Mouse (Mus musculus): ENCODE results near the gene Ndufb5. TPM values are rescaled to one million over a fixed set of nuclear protein-coding genes. Genes with fewer than 3 reads are reported as not detected.
"Not testable (repeated sequence)": the region's sequence is repeated elsewhere in the genome, so short reads cannot be mapped to it uniquely, and the experiment has no call there.

The Ndufb5 gene
- polyA plus RNA-seq, 1 experiment from 2014 or later = 331 TPM

DNA sequence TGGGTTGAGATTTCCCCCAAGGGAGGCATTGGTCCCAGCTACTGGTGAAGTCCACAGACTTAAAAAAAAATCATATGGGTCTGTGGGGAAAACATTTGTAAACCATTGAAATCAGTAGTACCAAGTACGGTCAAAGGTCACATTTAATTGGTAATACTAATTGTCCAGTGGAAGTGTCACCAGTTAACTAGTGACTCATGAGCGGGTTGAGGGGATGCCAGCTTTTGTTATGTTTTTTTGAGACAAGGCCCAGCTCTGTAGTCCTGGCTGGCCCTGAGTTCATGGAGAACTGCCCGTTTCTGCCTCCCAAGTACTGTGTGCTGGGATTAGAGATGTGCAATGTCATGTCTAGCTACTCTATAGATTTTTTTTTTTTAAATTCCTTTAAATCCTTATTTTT, 23.1 kb upstream of the Ndufb5 start:
- no peak for DNase-seq (ENCODE audit: low spot score)
- 83% methylated on average over 3 of the region's 3 CpGs for WGBS

DNA sequence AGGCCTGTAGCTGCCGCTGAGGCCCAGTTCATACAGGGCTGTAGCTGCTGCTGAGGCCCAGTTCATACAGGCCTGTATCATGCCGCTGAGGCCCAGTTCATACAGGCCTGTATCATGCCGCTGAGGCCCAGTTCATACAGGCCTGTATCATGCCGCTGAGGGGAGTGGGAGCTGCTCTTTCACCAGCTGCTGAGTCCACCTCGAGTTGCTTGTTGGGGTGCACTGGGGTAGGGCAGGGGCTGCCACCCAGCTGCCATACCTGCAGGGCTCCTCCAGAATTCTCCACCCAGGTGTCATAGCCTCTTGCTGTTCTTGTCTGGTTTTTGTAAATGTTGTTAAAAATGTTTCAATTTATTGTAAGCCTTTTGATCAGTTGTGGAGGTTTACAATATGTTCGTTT, 19.4 kb upstream of the Ndufb5 start:
- not testable (repeated sequence) for H3K4me2 ChIP-seq (ENCODE audit: low read depth, low read length); H3K4me1 ChIP-seq (ENCODE audit: control insufficient read depth, insufficient read depth, low read length); H3K9ac ChIP-seq (ENCODE audit: low read depth, low read length); H3K27me3 ChIP-seq (replicated peaks; ENCODE audit: control insufficient read depth, insufficient read depth, low read length); H3K27ac ChIP-seq (replicated peaks; ENCODE audit: low read depth, low read length); H3K9me3 ChIP-seq (ENCODE audit: control insufficient read depth, low read length); ATAC-seq (ENCODE audit: low read depth); DNase-seq (ENCODE audit: low spot score); H3K4me3 ChIP-seq (ENCODE audit: low read depth, low read length)
- WGBS = 94% methylated on average over 5 of the region's 6 CpGs
- H3K36me3 ChIP-seq (ENCODE audit: control insufficient read depth, insufficient read depth, low read length) = peaks cover 96% of the 10 kb centered on the region

More for the DNA sequence above, 23.1 kb upstream of the Ndufb5 start:
- no peak for ATAC-seq (ENCODE audit: low read depth)
- H3K27ac ChIP-seq (replicated peaks; ENCODE audit: low read depth, low read length) = no peak overlapping the region
- H3K9ac ChIP-seq (ENCODE audit: low read depth, low read length) = no peak overlapping the region
- no peaks in the 10 kb centered on the region for H3K27me3 ChIP-seq (replicated peaks; ENCODE audit: control insufficient read depth, insufficient read depth, low read length)
- H3K4me2 ChIP-seq (ENCODE audit: low read depth, low read length) = no peak overlapping the region
- H3K4me1 ChIP-seq (ENCODE audit: control insufficient read depth, insufficient read depth, low read length) = peaks cover 5% of the 10 kb centered on the region; the same call in 1 of the 2 replicates
- peaks cover 69% of the 10 kb centered on the region for H3K36me3 ChIP-seq (ENCODE audit: control insufficient read depth, insufficient read depth, low read length)
- H3K4me3 ChIP-seq (ENCODE audit: low read depth, low read length) = no peak overlapping the region
- H3K9me3 ChIP-seq (ENCODE audit: control insufficient read depth, low read length) = no peaks in the 10 kb centered on the region

DNA sequence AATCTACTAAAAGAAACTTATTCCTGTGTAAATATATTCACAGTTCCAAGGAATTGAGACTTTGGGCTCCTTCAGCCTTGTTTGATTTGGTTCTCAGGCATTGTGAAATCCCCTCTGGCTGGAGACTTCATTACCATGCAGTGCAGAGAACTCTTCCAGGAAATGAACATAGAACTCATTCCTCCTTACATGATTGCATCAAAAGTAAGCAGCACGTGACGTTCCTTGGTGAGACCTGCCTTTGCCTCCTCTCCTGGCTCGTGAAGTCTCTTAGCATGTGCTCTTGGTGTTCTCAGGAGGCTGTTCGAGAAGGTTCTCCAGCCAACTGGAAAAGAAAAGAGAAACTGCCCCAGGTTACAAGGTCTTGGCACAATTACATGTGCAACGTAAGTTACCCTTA, 18.5 kb upstream of the Ndufb5 start:
- H3K27ac ChIP-seq (replicated peaks; ENCODE audit: low read depth, low read length) = no peak overlapping the region
- no peak overlapping the region for H3K9ac ChIP-seq (ENCODE audit: low read depth, low read length)
- peaks cover 96% of the 10 kb centered on the region for H3K36me3 ChIP-seq (ENCODE audit: control insufficient read depth, insufficient read depth, low read length)
- no peak for ATAC-seq (ENCODE audit: low read depth)
- H3K4me1 ChIP-seq (ENCODE audit: control insufficient read depth, insufficient read depth, low read length) = no peaks in the 10 kb centered on the region
- H3K9me3 ChIP-seq (ENCODE audit: control insufficient read depth, low read length) = no peaks in the 10 kb centered on the region
- H3K4me2 ChIP-seq (ENCODE audit: low read depth, low read length) = no peak overlapping the region
- WGBS = 94% methylated on average over 5 of the region's 5 CpGs
- H3K4me3 ChIP-seq (ENCODE audit: low read depth, low read length) = no peak overlapping the region
- no peaks in the 10 kb centered on the region for H3K27me3 ChIP-seq (replicated peaks; ENCODE audit: control insufficient read depth, insufficient read depth, low read length)
- no peak for DNase-seq (ENCODE audit: low spot score)

DNA sequence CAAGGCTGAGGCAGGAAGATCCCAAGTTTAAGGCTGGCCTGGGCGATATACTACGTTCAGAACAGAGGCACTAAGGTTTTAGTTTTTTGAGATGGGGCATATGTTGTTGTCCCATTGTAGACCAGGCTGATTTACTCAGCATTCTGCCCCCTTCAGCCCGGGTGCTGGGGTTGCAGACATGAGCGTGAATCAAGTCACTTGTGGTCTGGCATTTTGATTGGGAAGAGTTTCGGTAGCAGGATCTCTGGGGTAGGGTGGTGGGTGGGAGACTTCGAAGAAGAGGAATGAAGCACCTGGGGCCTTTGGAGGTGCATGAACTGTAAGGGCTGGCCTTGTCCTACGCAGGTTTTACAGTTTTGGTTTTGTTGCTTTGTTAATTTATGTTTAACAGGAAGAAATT, 12.6 kb upstream of the Ndufb5 start:
- Histone ChIP-seq H3K27me3 (replicated peaks; ENCODE audit: control insufficient read depth, insufficient read depth, low read length) (no peaks in the 10 kb centered on the region), H3K4me2 (ENCODE audit: low read depth, low read length) (no peak overlapping the region), H3K9me3 (ENCODE audit: control insufficient read depth, low read length) (no peaks in the 10 kb centered on the region), H3K4me1 (ENCODE audit: control insufficient read depth, insufficient read depth, low read length) (no peaks in the 10 kb centered on the region), H3K36me3 (ENCODE audit: control insufficient read depth, insufficient read depth, low read length) (peaks cover 95% of the 10 kb centered on the region), H3K4me3 (ENCODE audit: low read depth, low read length) (no peak overlapping the region), H3K9ac (ENCODE audit: low read depth, low read length) (no peak overlapping the region), H3K27ac (replicated peaks; ENCODE audit: low read depth, low read length) (no peak overlapping the region)
- no peak for DNase-seq (ENCODE audit: low spot score)
- ATAC-seq (ENCODE audit: low read depth) = no peak
- WGBS = 94% methylated on average over 7 of the region's 7 CpGs

DNA sequence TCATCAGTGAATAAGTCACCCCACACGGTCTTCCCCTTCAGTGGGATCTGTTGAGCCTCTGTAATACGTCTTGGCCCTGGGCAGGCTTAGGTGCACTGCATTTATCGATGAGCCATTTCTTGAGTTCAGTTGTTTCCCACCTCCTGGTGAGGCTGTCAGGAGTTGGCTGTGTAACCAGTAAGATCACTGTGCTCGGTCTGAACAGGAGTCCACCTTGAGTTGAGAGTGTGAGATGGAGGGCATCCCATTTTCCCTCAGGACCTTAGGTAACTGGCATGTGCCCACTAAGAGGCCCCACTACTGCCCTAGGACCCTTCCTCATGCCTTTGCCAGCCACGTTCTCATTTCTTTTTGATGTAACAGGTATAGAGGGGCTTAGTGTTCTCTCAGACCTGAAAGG, 10.8 kb upstream of the Ndufb5 start:
- H3K27me3 ChIP-seq (replicated peaks; ENCODE audit: control insufficient read depth, insufficient read depth, low read length) = no peaks in the 10 kb centered on the region
- no peak overlapping the region for H3K4me3 ChIP-seq (ENCODE audit: low read depth, low read length)
- H3K9me3 ChIP-seq (ENCODE audit: control insufficient read depth, low read length) = no peaks in the 10 kb centered on the region
- no peak overlapping the region for H3K9ac ChIP-seq (ENCODE audit: low read depth, low read length)
- no peak overlapping the region for H3K27ac ChIP-seq (replicated peaks; ENCODE audit: low read depth, low read length)
- peaks cover 96% of the 10 kb centered on the region for H3K36me3 ChIP-seq (ENCODE audit: control insufficient read depth, insufficient read depth, low read length)
- no peak for ATAC-seq (ENCODE audit: low read depth)
- DNase-seq (ENCODE audit: low spot score) = no peak
- no peaks in the 10 kb centered on the region for H3K4me1 ChIP-seq (ENCODE audit: control insufficient read depth, insufficient read depth, low read length)
- WGBS = 94% methylated on average over 5 of the region's 5 CpGs
- no peak overlapping the region for H3K4me2 ChIP-seq (ENCODE audit: low read depth, low read length)

DNA sequence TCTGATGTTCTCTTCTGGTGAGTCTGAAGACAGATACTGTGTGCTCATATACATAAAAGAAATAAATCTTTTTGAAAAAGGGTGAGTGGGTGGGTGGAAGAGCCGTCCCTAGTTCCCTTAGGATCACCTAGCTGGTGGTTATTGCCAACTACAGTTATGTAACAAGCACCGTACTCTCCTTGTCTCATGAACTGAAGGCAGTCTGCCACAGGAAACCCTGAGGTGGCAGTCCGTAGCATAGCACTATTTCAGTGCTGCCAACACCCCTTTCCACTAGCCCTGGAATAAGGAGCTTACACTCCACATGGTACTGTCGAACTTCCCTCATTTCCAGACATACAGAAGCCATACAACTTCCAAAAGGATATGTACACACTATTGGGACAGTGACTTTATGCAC, 8.9 kb upstream of the Ndufb5 start:
- DNase-seq (ENCODE audit: low spot score) (no peak), ATAC-seq (ENCODE audit: low read depth) (no peak)
- H3K9me3 ChIP-seq (ENCODE audit: control insufficient read depth, low read length) = no peaks in the 10 kb centered on the region
- no peak overlapping the region for H3K9ac ChIP-seq (ENCODE audit: low read depth, low read length)
- no peak overlapping the region for H3K4me3 ChIP-seq (ENCODE audit: low read depth, low read length)
- H3K27ac ChIP-seq (replicated peaks; ENCODE audit: low read depth, low read length) = no peak overlapping the region
- no peaks in the 10 kb centered on the region for H3K27me3 ChIP-seq (replicated peaks; ENCODE audit: control insufficient read depth, insufficient read depth, low read length)
- H3K36me3 ChIP-seq (ENCODE audit: control insufficient read depth, insufficient read depth, low read length) = peaks cover 96% of the 10 kb centered on the region
- H3K4me1 ChIP-seq (ENCODE audit: control insufficient read depth, insufficient read depth, low read length) = no peaks in the 10 kb centered on the region
- WGBS = 77% methylated on average over 4 of the region's 4 CpGs
- no peak overlapping the region for H3K4me2 ChIP-seq (ENCODE audit: low read depth, low read length)

DNA sequence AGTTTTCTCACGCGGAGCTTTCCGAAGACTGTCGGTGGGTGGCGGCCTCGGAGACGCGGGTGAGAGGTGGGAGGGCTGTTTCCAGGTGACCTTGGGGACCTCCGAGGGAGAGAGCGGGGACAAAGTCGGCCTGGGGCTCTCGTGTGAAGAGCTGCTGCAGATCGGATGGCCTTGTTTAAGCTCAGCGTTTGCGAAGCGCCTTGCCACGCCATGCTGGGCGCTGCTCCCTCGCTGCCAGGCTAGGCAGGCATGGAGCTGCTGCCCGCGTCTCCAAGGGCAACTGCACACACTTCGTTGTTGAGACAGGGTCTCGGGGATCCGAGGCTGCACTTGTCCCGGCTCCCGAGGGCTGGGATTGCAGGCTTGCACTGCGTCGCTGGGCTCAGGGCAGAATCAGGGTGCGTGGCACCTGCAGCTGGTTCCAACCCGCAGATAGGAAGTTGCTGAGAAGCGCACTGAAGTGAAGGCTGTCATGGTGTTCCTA, 424 bp downstream of the Ndufb5 start, which contains the start of gene Mrpl47:
Gene Mrpl47 (minus strand): TSS at position 434 of the 484 bp plus-strand sequence.
- peak within 1 kb of the TSS; percentile 85 for H3K9ac ChIP-seq (ENCODE audit: low read depth, low read length)
- peak within 1 kb of the TSS; percentile 83 for H3K4me3 ChIP-seq (ENCODE audit: low read depth, low read length)
- H3K4me1 ChIP-seq (ENCODE audit: control insufficient read depth, insufficient read depth, low read length) = peaks cover 14% of the 10 kb centered on the region; the same call in 1 of the 2 replicates
- H3K27me3 ChIP-seq (replicated peaks; ENCODE audit: control insufficient read depth, insufficient read depth, low read length) = no peaks in the 10 kb centered on the region
- no peaks in the 10 kb centered on the region for H3K9me3 ChIP-seq (ENCODE audit: control insufficient read depth, low read length)
- under 1% methylated on average over 20 of the region's 31 CpGs for WGBS
- H3K27ac ChIP-seq (replicated peaks; ENCODE audit: low read depth, low read length) = peak within 1 kb of the TSS; percentile 76
- no peak for DNase-seq (ENCODE audit: low spot score)
- peaks cover 28% of the 10 kb centered on the region; the same call in 1 of the 2 replicates for H3K36me3 ChIP-seq (ENCODE audit: control insufficient read depth, insufficient read depth, low read length)
- H3K4me2 ChIP-seq (ENCODE audit: low read depth, low read length) = peak within 1 kb of the TSS; percentile 81
- ATAC-seq (ENCODE audit: low read depth) = peak; percentile 30

DNA sequence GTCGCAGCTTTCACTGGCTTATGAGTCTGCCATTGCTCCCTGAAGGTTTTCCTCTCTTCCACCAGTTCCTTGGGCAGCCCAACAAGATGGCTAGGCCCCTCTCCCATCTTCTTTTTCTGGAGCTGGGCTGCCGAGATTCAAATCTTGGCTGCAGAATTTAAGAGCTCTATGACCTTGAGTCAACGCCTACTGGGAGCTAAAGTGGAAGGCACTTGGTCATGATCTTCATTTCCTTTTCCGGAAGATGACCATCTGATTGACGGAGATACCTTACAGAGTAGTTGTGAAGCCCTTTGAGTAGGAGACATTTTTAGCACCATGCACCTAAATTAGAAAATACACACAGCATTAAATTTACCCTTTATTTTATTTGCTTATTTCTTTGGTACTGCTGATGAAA, 1.8 kb downstream of the Ndufb5 start:
- Histone ChIP-seq H3K27me3 (replicated peaks; ENCODE audit: control insufficient read depth, insufficient read depth, low read length) (no peaks in the 10 kb centered on the region), H3K36me3 (ENCODE audit: control insufficient read depth, insufficient read depth, low read length) (peaks cover 23% of the 10 kb centered on the region), H3K4me3 (ENCODE audit: low read depth, low read length) (no peak overlapping the region), H3K4me1 (ENCODE audit: control insufficient read depth, insufficient read depth, low read length) (peaks cover 14% of the 10 kb centered on the region; the same call in 1 of the 2 replicates), H3K4me2 (ENCODE audit: low read depth, low read length) (no peak overlapping the region), H3K9me3 (ENCODE audit: control insufficient read depth, low read length) (no peaks in the 10 kb centered on the region), H3K27ac (replicated peaks; ENCODE audit: low read depth, low read length) (no peak overlapping the region), H3K9ac (ENCODE audit: low read depth, low read length) (no peak overlapping the region)
- ATAC-seq (ENCODE audit: low read depth) (no peak), DNase-seq (ENCODE audit: low spot score) (no peak)
- WGBS = 90% methylated on average over 5 of the region's 5 CpGs

DNA sequence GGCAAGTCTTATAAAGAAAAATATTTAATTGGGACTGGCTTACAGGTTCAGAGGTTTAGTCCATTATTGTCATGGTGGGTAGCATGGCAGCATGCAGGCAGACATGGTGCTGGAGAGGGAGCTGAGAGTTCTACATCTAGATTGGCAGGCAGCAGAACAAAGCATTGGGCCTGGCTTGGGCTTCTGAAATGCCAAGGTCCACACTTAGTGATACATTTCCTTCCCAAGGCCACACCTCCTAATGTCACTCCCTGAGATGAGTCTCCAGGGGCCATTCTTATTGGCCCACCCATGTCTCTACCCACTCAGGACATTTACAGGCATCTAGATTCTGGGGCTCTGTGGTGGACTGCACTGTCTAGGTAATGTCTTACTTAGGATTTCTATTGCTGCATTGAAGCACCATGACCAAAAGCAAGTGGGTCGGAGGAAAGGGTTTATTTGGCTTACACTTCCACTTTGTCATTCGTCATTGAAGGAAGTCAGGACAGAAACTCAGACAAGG, 5.5 kb downstream of the Ndufb5 start:
- no peak for DNase-seq (ENCODE audit: low spot score)
- Histone ChIP-seq H3K9me3 (ENCODE audit: control insufficient read depth, low read length) (no peaks in the 10 kb centered on the region), H3K27ac (replicated peaks; ENCODE audit: low read depth, low read length) (no peak overlapping the region), H3K4me1 (ENCODE audit: control insufficient read depth, insufficient read depth, low read length) (peaks cover 9% of the 10 kb centered on the region; the same call in 1 of the 2 replicates), H3K36me3 (ENCODE audit: control insufficient read depth, insufficient read depth, low read length) (peaks cover 30% of the 10 kb centered on the region), H3K4me3 (ENCODE audit: low read depth, low read length) (no peak overlapping the region), H3K9ac (ENCODE audit: low read depth, low read length) (no peak overlapping the region), H3K4me2 (ENCODE audit: low read depth, low read length) (no peak overlapping the region), H3K27me3 (replicated peaks; ENCODE audit: control insufficient read depth, insufficient read depth, low read length) (no peaks in the 10 kb centered on the region)
- WGBS = 90% methylated on average over 2 of the region's 2 CpGs
- ATAC-seq (ENCODE audit: low read depth) = no peak

Measured in embryonic facial prominence, embryonic 14.5 days (tissue).